Mouse (Mus musculus): ENCODE results near the gene Tenm2. TPM values are rescaled to one million over a fixed set of nuclear protein-coding genes. Genes with fewer than 3 reads are reported as not detected.

Tenm2 gene
- total and polyA plus RNA-seq, 3 experiments = not detected

DNA sequence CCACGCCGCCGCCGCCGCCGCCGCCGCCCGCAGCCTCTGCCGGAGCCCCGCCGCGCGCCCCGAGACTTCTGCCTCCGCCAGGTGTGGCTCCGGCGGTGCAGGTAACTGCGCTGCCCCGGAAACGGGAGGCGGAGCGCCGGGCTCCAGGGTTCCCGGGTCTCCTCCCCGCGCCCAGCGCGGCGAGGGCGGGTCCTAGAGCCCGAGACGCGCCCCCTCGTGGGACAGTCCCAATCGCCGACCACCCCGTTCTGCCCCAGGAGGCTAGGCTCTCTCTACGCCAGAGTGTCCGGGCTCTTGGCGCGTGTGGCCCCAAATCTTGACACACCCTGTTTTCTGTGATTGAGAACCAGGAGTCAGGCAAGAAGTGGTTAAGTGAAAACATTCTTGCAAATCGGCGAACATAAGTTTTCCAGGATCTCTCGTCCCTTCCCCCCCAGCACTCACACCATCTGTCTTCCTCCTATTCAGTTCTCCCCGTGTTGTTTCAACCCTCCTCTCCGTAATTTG is 1255.3 kb downstream of the Tenm2 start, which contains the start of gene Wwc1:
Gene Wwc1, minus strand, starts transcription at position 117 of the 507 bp plus-strand sequence.
- TF ChIP-seq POLR2A (IDR thresholded peaks at IDR 0.05; ENCODE audit: control insufficient read depth in 1 of 2, insufficient read depth in 1 of 2, low read depth in 1 of 2, low read length in 2 of 2, poor library complexity in 1 of 2) (0 out of 4 replicates have a peak, but pooled peaks of 1 of the 2 experiments have one; percentile 12), MXI1 (IDR thresholded peaks at IDR 0.05; ENCODE audit: low read depth, low read length) (no peak), NELFE (IDR thresholded peaks at IDR 0.05; ENCODE audit: low read depth, low read length) (no peak)
- H3K9me3 ChIP-seq (replicated peaks; ENCODE audit: insufficient read depth, low read length) = no peaks in the 10 kb centered on the region
- H3K79me2 ChIP-seq (ENCODE audit: control insufficient read depth, insufficient read depth, low read length, poor library complexity) = no peaks in the 10 kb centered on the region
- no peaks in the 10 kb centered on the region for H3K27me3 ChIP-seq (ENCODE audit: control insufficient read depth in 1 of 2, insufficient read depth in 2 of 2, low read length in 2 of 2)
- H3K4me1 ChIP-seq (ENCODE audit: control insufficient read depth in 1 of 2, insufficient read depth in 2 of 2, low read length in 2 of 2) = no peaks in the 10 kb centered on the region
- DNase-seq (ENCODE audit: low read depth, low spot score) = no peak
- no peak within 1 kb of the TSS for H3K4me3 ChIP-seq (ENCODE audit: control insufficient read depth in 1 of 2, insufficient read depth in 1 of 2, low read depth in 2 of 2, low read length in 2 of 2)
- no peaks in the 10 kb centered on the region for H3K36me3 ChIP-seq (ENCODE audit: control insufficient read depth in 1 of 2, insufficient read depth in 2 of 2, low read length in 2 of 2)
- H3K9ac ChIP-seq (ENCODE audit: control insufficient read depth, low read depth, low read length, poor library complexity, severe bottlenecking) = no peak within 1 kb of the TSS
- no peak within 1 kb of the TSS for H3K27ac ChIP-seq (ENCODE audit: control insufficient read depth, low read depth, low read length)

DNA sequence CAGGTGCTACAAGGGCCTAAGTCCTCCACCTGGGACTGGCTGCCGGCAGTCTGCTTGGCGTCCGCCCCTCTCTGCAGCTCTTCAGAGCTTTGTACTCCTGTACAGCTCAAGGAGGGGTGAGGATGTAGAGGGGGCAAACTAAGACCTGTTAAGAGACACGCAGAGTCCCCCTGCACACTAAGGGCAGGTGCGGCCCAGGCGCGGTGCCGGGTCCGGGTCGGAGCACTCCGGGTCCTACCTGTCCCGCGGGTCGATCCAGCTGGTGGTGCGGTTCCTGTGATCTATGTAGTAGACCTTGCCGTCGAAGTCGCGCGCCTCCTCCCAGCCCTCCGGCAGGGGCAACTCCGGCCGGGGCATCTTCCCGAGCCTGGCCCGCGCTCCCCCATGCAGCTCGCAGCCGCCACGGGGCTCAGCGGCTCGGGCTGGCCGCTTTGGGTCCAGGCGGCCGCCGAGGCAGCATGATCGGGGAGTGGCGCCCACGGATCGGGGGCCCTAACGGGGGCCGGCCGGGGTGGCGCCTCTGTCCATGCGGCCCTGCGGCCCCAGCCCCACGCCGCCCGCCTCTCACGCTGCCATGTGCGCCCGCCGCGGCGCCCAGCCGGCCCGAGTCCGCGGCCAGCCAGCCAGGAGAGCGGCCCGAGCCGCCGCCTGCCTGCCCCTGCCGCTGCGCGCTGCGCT is 1255.9 kb downstream of the Tenm2 start:
- Histone ChIP-seq H3K4me3 (ENCODE audit: control insufficient read depth in 1 of 2, insufficient read depth in 1 of 2, low read depth in 2 of 2, low read length in 2 of 2) (no peak overlapping the region), H3K36me3 (ENCODE audit: control insufficient read depth in 1 of 2, insufficient read depth in 2 of 2, low read length in 2 of 2) (no peaks in the 10 kb centered on the region), H3K27me3 (ENCODE audit: control insufficient read depth in 1 of 2, insufficient read depth in 2 of 2, low read length in 2 of 2) (no peaks in the 10 kb centered on the region), H3K4me1 (ENCODE audit: control insufficient read depth in 1 of 2, insufficient read depth in 2 of 2, low read length in 2 of 2) (no peaks in the 10 kb centered on the region), H3K9me3 (replicated peaks; ENCODE audit: insufficient read depth, low read length) (no peaks in the 10 kb centered on the region), H3K79me2 (ENCODE audit: control insufficient read depth, insufficient read depth, low read length, poor library complexity) (no peaks in the 10 kb centered on the region), H3K9ac (ENCODE audit: control insufficient read depth, low read depth, low read length, poor library complexity, severe bottlenecking) (no peak overlapping the region), H3K27ac (ENCODE audit: control insufficient read depth, low read depth, low read length) (no peak overlapping the region)
- DNase-seq (ENCODE audit: low read depth, low spot score) = no peak
- TF ChIP-seq POLR2A (IDR thresholded peaks at IDR 0.05; ENCODE audit: control insufficient read depth in 1 of 2, insufficient read depth in 1 of 2, low read depth in 1 of 2, low read length in 2 of 2, poor library complexity in 1 of 2) (0 out of 4 replicates have a peak, but pooled peaks of 1 of the 2 experiments have one; percentile 43), SIN3A (IDR thresholded peaks at IDR 0.05; ENCODE audit: low read length) (no peak)

DNA sequence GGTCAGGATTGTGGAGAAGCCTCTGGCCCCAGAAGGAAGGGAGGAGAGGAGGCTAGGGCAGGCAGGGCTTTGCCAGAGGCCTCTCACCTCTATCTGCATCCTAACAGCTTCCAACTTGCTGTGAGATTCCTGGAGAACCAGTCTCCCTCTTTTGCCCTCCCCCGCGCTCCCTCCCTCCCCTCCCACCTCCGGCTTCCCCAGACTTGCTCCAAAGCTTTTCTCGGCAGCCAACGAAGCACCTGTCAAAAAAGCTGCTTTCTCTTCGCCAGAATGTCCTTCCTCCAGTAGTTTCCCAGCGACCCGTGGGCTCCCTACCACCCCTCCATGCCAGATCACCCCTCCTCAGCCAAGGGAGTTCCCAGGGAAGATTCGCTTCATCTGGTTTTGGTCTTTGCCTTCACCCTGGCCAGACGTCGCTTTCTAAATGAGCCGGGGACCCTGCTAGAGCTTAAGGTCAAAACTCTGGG is 1256.5 kb downstream of the Tenm2 start:
- no peak overlapping the region for H3K4me3 ChIP-seq (ENCODE audit: control insufficient read depth in 1 of 2, insufficient read depth in 1 of 2, low read depth in 2 of 2, low read length in 2 of 2)

More for the DNA sequence above, 1256.5 kb downstream of the Tenm2 start:
- no peaks in the 10 kb centered on the region for H3K79me2 ChIP-seq (ENCODE audit: control insufficient read depth, insufficient read depth, low read length, poor library complexity)
- no peaks in the 10 kb centered on the region for H3K9me3 ChIP-seq (replicated peaks; ENCODE audit: insufficient read depth, low read length)
- H3K27me3 ChIP-seq (ENCODE audit: control insufficient read depth in 1 of 2, insufficient read depth in 2 of 2, low read length in 2 of 2) = no peaks in the 10 kb centered on the region
- H3K9ac ChIP-seq (ENCODE audit: control insufficient read depth, low read depth, low read length, poor library complexity, severe bottlenecking) = no peak overlapping the region
- H3K27ac ChIP-seq (ENCODE audit: control insufficient read depth, low read depth, low read length) = no peak overlapping the region
- TF ChIP-seq MXI1 (IDR thresholded peaks at IDR 0.05; ENCODE audit: low read depth, low read length) (no peak), RAD21 (IDR thresholded peaks at IDR 0.05; ENCODE audit: low read depth, low read length) (no peak), ETS1 (IDR thresholded peaks at IDR 0.05; ENCODE audit: low read depth, low read length) (no peak), CTCF (IDR thresholded peaks at IDR 0.05 in 2 of 3, conservative IDR thresholded peaks at IDR 0.05 in 1 of 3; ENCODE audit: control insufficient read depth in 1 of 3, insufficient read depth in 1 of 3, low read depth in 2 of 3, low read length in 3 of 3, poor library complexity in 1 of 3, severe bottlenecking in 1 of 3) (no peak), E2F4 (IDR thresholded peaks at IDR 0.05; ENCODE audit: borderline replicate concordance, low read depth, low read length) (no peak), TBP (IDR thresholded peaks at IDR 0.05; ENCODE audit: low read depth, low read length) (no peak), ZMIZ1 (IDR thresholded peaks at IDR 0.05; ENCODE audit: low read depth, low read length) (no peak), GABPA (IDR thresholded peaks at IDR 0.05; ENCODE audit: low read depth, low read length) (no peak), HCFC1 (IDR thresholded peaks at IDR 0.05; ENCODE audit: low read depth, low read length) (no peak), POLR2AphosphoS5 (IDR thresholded peaks at IDR 0.05; ENCODE audit: borderline replicate concordance, low read depth, low read length) (no peak), ZKSCAN1 (IDR thresholded peaks at IDR 0.05; ENCODE audit: low read depth, low read length) (no peak), USF1 (IDR thresholded peaks at IDR 0.05; ENCODE audit: low read depth, low read length) (no peak), NELFE (IDR thresholded peaks at IDR 0.05; ENCODE audit: low read depth, low read length) (no peak), TAL1 (IDR thresholded peaks at IDR 0.05; ENCODE audit: low read length) (no peak)
- H3K4me1 ChIP-seq (ENCODE audit: control insufficient read depth in 1 of 2, insufficient read depth in 2 of 2, low read length in 2 of 2) = no peaks in the 10 kb centered on the region
- no peaks in the 10 kb centered on the region for H3K36me3 ChIP-seq (ENCODE audit: control insufficient read depth in 1 of 2, insufficient read depth in 2 of 2, low read length in 2 of 2)
- DNase-seq (ENCODE audit: low read depth, low spot score) = no peak

Measured in MEL (cell line).